Comparison of ENCODE assay signal across 27 mouse cellular contexts in genomic region chr8:61775936-61776335, GRCm38 (mm10).
A peak's percentile ranks its signal among the peaks of the same experiment; 100 is the strongest.
DNase-seq lines count a peak whose midpoint lies in the region; ATAC-seq and TF ChIP-seq lines count a peak whose summit lies in the region.
"Had no signal": no experiment of that assay in that cellular context is flagged by ENCODE, and none has a peak within 500 bp of the region (broad histone marks: within the 10 kb centered on the region; RNA-seq: fewer than 3 reads in every experiment).

No protein-coding gene starts in this region.

- H3K4me2 ChIP-seq in lung, embryonic 14.5 days, result 0 out of 2 replicates have a peak overlapping the region, but pooled peaks have one; percentile 23
- H3K4me2 ChIP-seq in embryonic facial prominence, embryonic 14.5 days (ENCODE audit: low read depth, low read length), result no peak overlapping the region
- H3K4me2 ChIP-seq: forebrain, embryonic 15.5 days; kidney, embryonic 15.5 days; midbrain, embryonic 13.5 days; neural tube, embryonic 13.5 days; stomach, embryonic 15.5 days had no signal

- no peaks in the 10 kb centered on the region for H3K36me3 ChIP-seq in lung, embryonic 14.5 days (ENCODE audit: insufficient read depth)
- H3K36me3 ChIP-seq in embryonic facial prominence, embryonic 14.5 days (ENCODE audit: control insufficient read depth, insufficient read depth, low read length), result no peaks in the 10 kb centered on the region
- H3K36me3 ChIP-seq: forebrain, embryonic 10.5 days; forebrain, embryonic 15.5 days; kidney, embryonic 15.5 days; midbrain, embryonic 13.5 days; neural tube, embryonic 13.5 days; stomach, embryonic 15.5 days had no signal

- H3K9ac ChIP-seq in lung, embryonic 14.5 days, result no peak overlapping the region
- H3K9ac ChIP-seq in embryonic facial prominence, embryonic 14.5 days (ENCODE audit: low read depth, low read length), result no peak overlapping the region
- H3K9ac ChIP-seq: forebrain, embryonic 15.5 days; kidney, embryonic 15.5 days; liver, embryonic 14.5 days; midbrain, embryonic 13.5 days; neural tube, embryonic 13.5 days; stomach, embryonic 15.5 days had no signal

- H3K9me3 ChIP-seq in lung, embryonic 14.5 days (ENCODE audit: low read depth, low read length), result no peaks in the 10 kb centered on the region
- no peaks in the 10 kb centered on the region for H3K9me3 ChIP-seq in embryonic facial prominence, embryonic 14.5 days (ENCODE audit: control insufficient read depth, low read length)
- H3K9me3 ChIP-seq: forebrain, embryonic 10.5 days; forebrain, embryonic 15.5 days; kidney, embryonic 15.5 days; megakaryocyte, embryonic 14.5 days; midbrain, embryonic 13.5 days; neural tube, embryonic 13.5 days; stomach, embryonic 15.5 days had no signal

- no peaks in the 10 kb centered on the region for H3K27me3 ChIP-seq in lung, embryonic 14.5 days (ENCODE audit: insufficient read depth, low read length)
- H3K27me3 ChIP-seq in embryonic facial prominence, embryonic 14.5 days (replicated peaks; ENCODE audit: control insufficient read depth, insufficient read depth, low read length), result no peaks in the 10 kb centered on the region
- H3K27me3 ChIP-seq: forebrain, embryonic 15.5 days; kidney, embryonic 15.5 days; megakaryocyte, embryonic 14.5 days; midbrain, embryonic 13.5 days; neural tube, embryonic 13.5 days; stomach, embryonic 15.5 days had no signal

- H3K4me3 ChIP-seq in lung, embryonic 14.5 days (ENCODE audit: low read depth, low read length), result no peak overlapping the region
- H3K4me3 ChIP-seq in embryonic facial prominence, embryonic 14.5 days (ENCODE audit: low read depth, low read length), result no peak overlapping the region
- H3K4me3 ChIP-seq: forebrain, embryonic 10.5 days; forebrain, embryonic 15.5 days; heart, adult 2 months; kidney, embryonic 15.5 days; megakaryocyte, embryonic 14.5 days; midbrain, embryonic 13.5 days; neural tube, embryonic 13.5 days; stomach, embryonic 15.5 days had no signal

- no peak overlapping the region for H3K27ac ChIP-seq in lung, embryonic 14.5 days (ENCODE audit: low read depth)
- peak overlapping the region; percentile 6 for H3K27ac ChIP-seq in embryonic facial prominence, embryonic 14.5 days (replicated peaks; ENCODE audit: low read depth, low read length)
- H3K27ac ChIP-seq: forebrain, embryonic 10.5 days; forebrain, embryonic 15.5 days; heart, adult 2 months; kidney, embryonic 15.5 days; liver, embryonic 14.5 days; midbrain, embryonic 13.5 days; neural tube, embryonic 13.5 days; stomach, embryonic 15.5 days had no signal

- 38% methylated on average over 6 of the region's 6 CpGs for WGBS in lung, embryonic 14.5 days
- 22% methylated on average over 6 of the region's 6 CpGs for WGBS in embryonic facial prominence, embryonic 14.5 days

- H3K4me1 ChIP-seq in lung, embryonic 14.5 days (ENCODE audit: insufficient read depth), result peaks cover 3% of the 10 kb centered on the region
- peaks cover 16% of the 10 kb centered on the region for H3K4me1 ChIP-seq in embryonic facial prominence, embryonic 14.5 days (ENCODE audit: control insufficient read depth, insufficient read depth, low read length)
- H3K4me1 ChIP-seq: forebrain, embryonic 10.5 days; forebrain, embryonic 15.5 days; midbrain, embryonic 13.5 days had no signal

- peak; percentile 22 to 27 for DNase-seq in cerebellum, postnatal 14 days
- DNase-seq in cerebellum, adult 11 months, result no peak
- DNase-seq in lung, embryonic 14.5 days, result no peak
- no peak for DNase-seq in lung, postnatal 10 days
- DNase-seq in embryonic facial prominence, embryonic 14.5 days (ENCODE audit: low spot score), result peak; percentile 82
- no peak for DNase-seq in ovary, adult 18-20 months (ENCODE audit: low spot score)
- no peak for DNase-seq in c-Kit-positive CD71-positive TER-119-positive erythroid progenitor cells, embryonic 14.5 days (ENCODE audit: low spot score)
- DNase-seq: adrenal gland, postnatal 25 days; cerebellum, adult 2 months; embryo, embryonic 11 days; gastrocnemius, postnatal 36 days; heart, adult 2 months; kidney, adult 18-20 months; kidney, postnatal 4 days; liver; lung, adult 2 months; lung, postnatal 36 days; right cerebral cortex, postnatal 25 days had no signal

- ATAC-seq in lung, embryonic 14.5 days (ENCODE audit: insufficient read depth), result 0 out of 2 replicates have a peak, but pooled peaks have one; percentile 4
- ATAC-seq in embryonic facial prominence, embryonic 14.5 days (ENCODE audit: low read depth), result 0 out of 2 replicates have a peak, but pooled peaks have one; percentile 30
- ATAC-seq: forebrain, embryonic 15.5 days; hindbrain, embryonic 16.5 days; midbrain, embryonic 13.5 days had no signal

- no peak for TF ChIP-seq CTCF in lung, embryonic 14.5 days (IDR thresholded peaks at IDR 0.05; ENCODE audit: low read depth)

Comparison
In these comparisons a context has a peak if more than half of its experiments do, and no peak if none do; other contexts are left out.
1. DNase-seq: peak in cerebellum, postnatal 14 days (2 of 2) and embryonic facial prominence, embryonic 14.5 days (single experiment); none in cerebellum, adult 11 months (single experiment), lung, embryonic 14.5 days (single experiment), lung, postnatal 10 days (single experiment), ovary, adult 18-20 months (single experiment) and c-Kit-positive CD71-positive TER-119-positive erythroid progenitor cells, embryonic 14.5 days (single experiment).